Mouse (Mus musculus): ENCODE results near the gene Idi2. TPM values are rescaled to one million over a fixed set of nuclear protein-coding genes. Genes with fewer than 3 reads are reported as not detected.
"Not testable (repeated sequence)": the region's sequence is repeated elsewhere in the genome, so short reads cannot be mapped to it uniquely, and the experiment has no call there.

Idi2 gene
- total and polyA plus RNA-seq, 3 experiments, result 0.04 to 1.4 (median 1.1) TPM

DNA sequence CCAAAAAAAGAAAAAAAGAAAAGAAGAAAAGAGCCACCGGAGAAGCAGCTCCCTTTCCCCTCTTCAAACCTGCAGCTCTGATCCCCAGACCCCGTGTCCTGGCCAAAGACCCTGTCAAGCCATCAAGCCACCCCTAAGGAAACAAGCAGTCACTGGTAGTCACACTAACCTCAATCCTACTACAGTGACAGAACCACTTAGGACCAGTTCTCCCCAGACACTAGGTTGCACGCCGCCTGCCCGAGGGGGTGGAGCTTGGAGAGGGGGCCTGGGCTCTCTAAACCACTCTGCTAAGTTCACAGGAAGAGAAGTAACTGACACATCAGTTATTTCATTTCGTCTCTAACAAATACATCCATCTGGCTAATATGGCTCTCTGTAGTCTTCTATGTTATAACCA is 39.6 kb downstream of the Idi2 start:
- peaks cover 57% of the 10 kb centered on the region for H3K4me1 ChIP-seq (ENCODE audit: insufficient read depth, low read depth, low read length)
- peaks cover 62% of the 10 kb centered on the region for H3K36me3 ChIP-seq (replicated peaks)
- DNase-seq (ENCODE audit: low spot score), result peak; percentile 14
- no peaks in the 10 kb centered on the region for H3K27me3 ChIP-seq (ENCODE audit: insufficient read depth, low read length)
- H3K9me3 ChIP-seq (replicated peaks), result no peaks in the 10 kb centered on the region
- TF ChIP-seq GATA1 (IDR thresholded peaks at IDR 0.05; ENCODE audit: borderline replicate concordance, low read length) (no peak), TAL1 (conservative IDR thresholded peaks at IDR 0.05; ENCODE audit: low read depth, low read length) (no peak), CTCF (IDR thresholded peaks at IDR 0.05; ENCODE audit: low read depth, low read length) (no peak), GATA2 (IDR thresholded peaks at IDR 0.05; ENCODE audit: borderline replicate concordance, low read depth, low read length) (no peak), POLR2AphosphoS5 (IDR thresholded peaks at IDR 0.05; ENCODE audit: insufficient replicate concordance, low read depth, low read length) (no peak)
- no peak for ATAC-seq (ENCODE audit: extremely low read depth, insufficient number of reproducible peaks, low FRiP score, poor library complexity, severe bottlenecking)
- no peak overlapping the region; the same call in 1 of the 2 replicates for H3K4me3 ChIP-seq (ENCODE audit: low read depth, low read length)

DNA sequence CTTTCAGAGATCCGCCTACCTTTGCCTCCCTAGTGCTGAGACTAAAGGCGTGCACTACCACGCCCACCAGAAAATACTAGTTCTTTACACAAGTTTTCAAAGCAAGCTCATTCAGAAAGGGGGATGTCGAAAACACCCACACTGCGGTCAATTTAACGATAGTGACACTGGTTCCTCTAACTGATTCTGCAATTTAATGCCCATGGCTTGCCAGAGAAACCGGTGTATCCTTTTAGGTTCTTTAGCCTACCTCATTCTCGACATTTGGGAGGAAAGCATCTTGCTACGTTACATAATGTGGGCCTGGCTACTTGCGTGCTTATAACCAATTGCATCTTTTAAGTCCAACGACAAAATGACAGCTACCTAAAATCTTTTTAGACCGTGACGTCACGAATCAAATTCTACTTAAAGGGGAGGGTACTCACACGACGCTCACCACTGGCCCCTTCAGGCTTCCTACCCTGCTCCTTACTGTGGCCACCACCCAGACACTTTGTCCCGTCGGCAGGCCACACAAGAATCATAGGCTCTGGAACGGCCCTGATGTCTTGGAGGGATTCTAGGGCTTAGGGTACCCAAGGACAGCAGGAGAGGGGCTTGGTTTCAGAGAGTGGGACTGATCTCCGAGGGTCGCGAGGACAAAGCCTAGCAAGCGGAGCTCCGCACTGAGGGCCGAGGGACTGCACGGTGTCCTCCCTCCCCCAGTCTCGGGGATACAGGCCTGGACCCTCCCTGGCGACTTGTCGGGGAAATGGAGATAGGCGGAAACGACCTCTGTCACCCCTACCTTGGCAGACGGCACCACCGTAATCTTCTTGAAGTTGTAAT is 42.7 kb downstream of the Idi2 start:
- Histone ChIP-seq H3K4me3 (ENCODE audit: low read depth, low read length) (peak overlapping the region; percentile 96), H3K9me3 (replicated peaks) (no peaks in the 10 kb centered on the region), H3K4me1 (ENCODE audit: insufficient read depth, low read depth, low read length) (peaks cover 49% of the 10 kb centered on the region), H3K36me3 (replicated peaks) (peaks cover 30% of the 10 kb centered on the region), H3K27me3 (ENCODE audit: insufficient read depth, low read length) (no peaks in the 10 kb centered on the region)
- no peak for ATAC-seq (ENCODE audit: extremely low read depth, insufficient number of reproducible peaks, low FRiP score, poor library complexity, severe bottlenecking)
- DNase-seq (ENCODE audit: low spot score), result peak; percentile 12
- TF ChIP-seq GATA2 (IDR thresholded peaks at IDR 0.05; ENCODE audit: borderline replicate concordance, low read depth, low read length), result no peak
- no peak for TF ChIP-seq GATA1 (IDR thresholded peaks at IDR 0.05; ENCODE audit: borderline replicate concordance, low read length)
- TF ChIP-seq CTCF (IDR thresholded peaks at IDR 0.05; ENCODE audit: low read depth, low read length), result no peak

DNA sequence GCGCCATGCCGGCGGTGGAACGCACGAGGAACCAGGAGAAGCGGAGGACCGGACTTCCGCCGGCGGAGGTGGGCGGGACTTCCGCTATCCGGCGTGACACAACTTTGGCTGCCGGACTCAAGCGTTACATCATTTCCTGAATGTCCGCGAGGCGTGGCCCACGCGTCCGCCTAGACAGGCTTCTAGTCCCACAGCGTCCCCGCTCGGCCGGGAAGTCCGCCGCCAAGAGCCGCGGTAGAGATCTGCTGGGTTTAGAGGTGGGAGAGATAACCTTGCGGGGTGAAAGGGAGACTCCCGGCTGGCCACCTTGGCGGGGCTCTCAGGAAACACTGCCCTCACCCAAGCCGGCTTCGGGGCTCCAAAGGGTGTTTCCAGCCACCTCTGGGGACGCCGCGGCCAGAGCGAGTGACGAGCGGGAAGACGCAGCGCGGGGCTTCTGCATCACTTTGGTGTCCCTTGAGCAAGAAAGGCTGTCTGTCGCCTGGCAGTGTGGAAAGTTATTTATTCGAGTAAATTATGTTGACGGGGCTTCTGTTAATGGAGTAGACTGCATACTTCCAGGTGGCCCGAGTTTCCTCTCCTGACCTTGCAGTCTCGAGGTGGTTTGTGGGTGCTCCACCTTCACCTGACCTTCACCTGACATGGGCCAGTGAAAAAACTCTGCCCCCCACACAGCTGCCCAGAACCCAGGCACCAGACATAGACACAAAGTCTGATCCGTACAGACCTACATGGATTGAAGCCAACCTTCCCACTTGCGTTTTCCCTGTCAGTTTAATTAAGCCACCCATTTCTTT is 43.5 kb downstream of the Idi2 start, which contains the start of gene Gtpbp4:
Gene Gtpbp4 (minus strand): TSS at position 94 of the 797 bp plus-strand sequence.
- H3K4me3 ChIP-seq (ENCODE audit: low read depth, low read length), result peak within 1 kb of the TSS; percentile 96
- H3K27me3 ChIP-seq (ENCODE audit: insufficient read depth, low read length), result no peaks in the 10 kb centered on the region
- peaks cover 22% of the 10 kb centered on the region for H3K36me3 ChIP-seq (replicated peaks)
- peaks cover 43% of the 10 kb centered on the region for H3K4me1 ChIP-seq (ENCODE audit: insufficient read depth, low read depth, low read length)
- H3K9me3 ChIP-seq (replicated peaks), result no peaks in the 10 kb centered on the region
- TF ChIP-seq GATA2 (IDR thresholded peaks at IDR 0.05; ENCODE audit: borderline replicate concordance, low read depth, low read length), result no peak
- no peak for TF ChIP-seq TAL1 (conservative IDR thresholded peaks at IDR 0.05; ENCODE audit: low read depth, low read length)
- no peak for TF ChIP-seq GATA1 (IDR thresholded peaks at IDR 0.05; ENCODE audit: borderline replicate concordance, low read length)
- no peak for TF ChIP-seq CTCF (IDR thresholded peaks at IDR 0.05; ENCODE audit: low read depth, low read length)
- no peak for TF ChIP-seq POLR2AphosphoS5 (IDR thresholded peaks at IDR 0.05; ENCODE audit: insufficient replicate concordance, low read depth, low read length)
- ATAC-seq (ENCODE audit: extremely low read depth, insufficient number of reproducible peaks, low FRiP score, poor library complexity, severe bottlenecking) (peak; percentile 96), DNase-seq (ENCODE audit: low spot score) (peak; percentile 80)

DNA sequence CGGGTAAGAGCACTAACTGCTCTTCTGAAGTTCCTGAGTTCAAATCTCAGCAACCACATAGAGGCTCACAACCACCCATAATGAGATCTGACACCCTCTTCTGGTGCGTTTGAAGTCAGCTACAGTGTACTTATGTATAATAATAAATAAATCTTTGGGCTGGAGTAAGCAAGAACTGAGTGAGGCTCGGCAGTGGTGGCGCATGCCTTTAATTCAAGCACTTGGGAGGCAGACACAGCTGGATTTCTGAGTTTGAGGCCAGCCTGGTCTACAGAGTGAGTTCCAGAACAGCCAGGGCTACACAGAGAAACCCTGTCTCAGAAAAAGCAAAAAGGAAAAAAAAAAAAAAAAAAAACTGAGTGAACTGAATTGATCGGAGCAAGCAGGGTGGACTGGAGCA is 44.6 kb downstream of the Idi2 start:
- not testable (repeated sequence) for H3K27me3 ChIP-seq (ENCODE audit: insufficient read depth, low read length); H3K4me3 ChIP-seq (ENCODE audit: low read depth, low read length); ATAC-seq (ENCODE audit: extremely low read depth, insufficient number of reproducible peaks, low FRiP score, poor library complexity, severe bottlenecking); H3K9me3 ChIP-seq (replicated peaks); DNase-seq (ENCODE audit: low spot score)
- Histone ChIP-seq H3K4me1 (ENCODE audit: insufficient read depth, low read depth, low read length) (peaks cover 42% of the 10 kb centered on the region), H3K36me3 (replicated peaks) (peaks cover 12% of the 10 kb centered on the region)

DNA sequence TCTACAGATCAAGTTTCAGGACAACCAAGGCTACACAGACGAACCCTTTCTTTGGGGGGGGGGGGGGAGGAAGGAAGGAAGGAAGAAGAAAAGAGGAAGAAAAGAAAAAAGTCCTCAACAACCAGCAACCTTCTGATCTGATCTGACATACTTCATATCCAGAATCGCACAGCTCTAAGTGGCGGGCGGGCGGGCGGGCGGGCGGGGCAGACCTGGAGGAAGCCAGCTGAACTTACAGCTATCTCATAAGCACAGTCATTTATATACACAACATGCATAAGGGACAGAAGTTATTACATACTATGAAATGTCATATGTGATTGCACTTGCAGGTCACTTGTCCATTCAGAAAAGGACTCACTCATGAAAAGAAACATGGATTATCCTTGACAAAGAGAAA is 46.8 kb downstream of the Idi2 start:
- no peak for ATAC-seq (ENCODE audit: extremely low read depth, insufficient number of reproducible peaks, low FRiP score, poor library complexity, severe bottlenecking)
- no peaks in the 10 kb centered on the region for H3K27me3 ChIP-seq (ENCODE audit: insufficient read depth, low read length)
- peaks cover 24% of the 10 kb centered on the region for H3K4me1 ChIP-seq (ENCODE audit: insufficient read depth, low read depth, low read length)

DNA sequence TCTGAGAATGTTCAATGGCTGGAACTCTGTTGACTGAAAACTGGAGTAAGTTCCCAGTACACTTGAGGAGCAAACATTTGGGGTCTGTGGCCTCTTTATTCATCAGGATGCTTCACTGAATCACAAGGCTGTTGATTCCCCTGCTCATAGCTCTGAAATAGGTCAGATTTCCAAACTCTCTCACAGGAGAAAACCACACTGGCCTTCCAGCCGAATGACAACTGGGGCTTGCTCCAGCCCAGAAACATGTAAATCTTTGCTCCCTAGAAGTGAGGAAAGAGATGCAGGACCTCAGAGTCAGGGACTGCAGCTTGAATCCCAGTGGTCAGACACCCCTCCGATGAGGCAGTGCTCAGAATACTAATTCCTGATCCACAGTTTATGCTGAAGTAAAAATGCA is 50.6 kb downstream of the Idi2 start:
- no peaks in the 10 kb centered on the region for H3K9me3 ChIP-seq (replicated peaks)
- ATAC-seq (ENCODE audit: extremely low read depth, insufficient number of reproducible peaks, low FRiP score, poor library complexity, severe bottlenecking) (no peak), DNase-seq (ENCODE audit: low spot score) (no peak)
- no peak overlapping the region for H3K4me3 ChIP-seq (ENCODE audit: low read depth, low read length)
- H3K27me3 ChIP-seq (ENCODE audit: insufficient read depth, low read length), result no peaks in the 10 kb centered on the region
- no peaks in the 10 kb centered on the region for H3K36me3 ChIP-seq (replicated peaks)
- TF ChIP-seq POLR2AphosphoS5 (IDR thresholded peaks at IDR 0.05; ENCODE audit: insufficient replicate concordance, low read depth, low read length) (no peak), TAL1 (conservative IDR thresholded peaks at IDR 0.05; ENCODE audit: low read depth, low read length) (no peak), GATA2 (IDR thresholded peaks at IDR 0.05; ENCODE audit: borderline replicate concordance, low read depth, low read length) (no peak), CTCF (IDR thresholded peaks at IDR 0.05; ENCODE audit: low read depth, low read length) (no peak), GATA1 (IDR thresholded peaks at IDR 0.05; ENCODE audit: borderline replicate concordance, low read length) (no peak)
- H3K4me1 ChIP-seq (ENCODE audit: insufficient read depth, low read depth, low read length), result peaks cover 12% of the 10 kb centered on the region

More for the DNA sequence above, 46.8 kb downstream of the Idi2 start:
- Histone ChIP-seq H3K9me3 (replicated peaks) (no peaks in the 10 kb centered on the region), H3K36me3 (replicated peaks) (no peaks in the 10 kb centered on the region), H3K4me3 (ENCODE audit: low read depth, low read length) (no peak overlapping the region)
- TF ChIP-seq TAL1 (conservative IDR thresholded peaks at IDR 0.05; ENCODE audit: low read depth, low read length), result no peak
- TF ChIP-seq CTCF (IDR thresholded peaks at IDR 0.05; ENCODE audit: low read depth, low read length), result no peak
- no peak for TF ChIP-seq GATA1 (IDR thresholded peaks at IDR 0.05; ENCODE audit: borderline replicate concordance, low read length)
- TF ChIP-seq POLR2AphosphoS5 (IDR thresholded peaks at IDR 0.05; ENCODE audit: insufficient replicate concordance, low read depth, low read length), result no peak
- no peak for TF ChIP-seq GATA2 (IDR thresholded peaks at IDR 0.05; ENCODE audit: borderline replicate concordance, low read depth, low read length)
- peak; percentile 32 for DNase-seq (ENCODE audit: low spot score)

Other genes starting within 250 kb of the Idi2 start
- 48.5 and 48.6 TPM in 2 replicates for gene Wdr37, start 81.0 kb upstream of the Idi2 start, total RNA-seq (2014; fragmentation: Nextera tagmentation)
- gene Wdr37, start 81.0 kb upstream of the Idi2 start, total RNA-seq (2017), result 45.1 and 55.5 TPM in 2 replicates
- gene Wdr37, start 81.0 kb upstream of the Idi2 start, polyA plus RNA-seq (2012), result 3.9 and 12.2 TPM in 2 replicates
- 575 and 668 TPM in 2 replicates for gene Idi1, start 67.4 kb upstream of the Idi2 start, total RNA-seq (2014; fragmentation: Nextera tagmentation)
- gene Idi1, start 67.4 kb upstream of the Idi2 start, total RNA-seq (2017), result 871 and 936 TPM in 2 replicates
- gene Idi1, start 67.4 kb upstream of the Idi2 start, polyA plus RNA-seq (2012), result 24.5 and 27.6 TPM in 2 replicates
- 1.5 and 2.6 TPM in 2 replicates for gene Gm9745, start 4.6 kb upstream of the Idi2 start, total RNA-seq (2014; fragmentation: Nextera tagmentation)
- gene Gm9745, start 4.6 kb upstream of the Idi2 start, total RNA-seq (2017), result not detected in 2 replicates
- gene Gm9745, start 4.6 kb upstream of the Idi2 start, polyA plus RNA-seq (2012), result not detected in 2 replicates
- gene Gtpbp4, start 43.2 kb downstream of the Idi2 start, total RNA-seq (2014; fragmentation: Nextera tagmentation), result 296 and 321 TPM in 2 replicates
- gene Gtpbp4, start 43.2 kb downstream of the Idi2 start, total RNA-seq (2017), result 182 and 214 TPM in 2 replicates
- gene Gtpbp4, start 43.2 kb downstream of the Idi2 start, polyA plus RNA-seq (2012), result 6.8 and 9.5 TPM in 2 replicates
- gene Larp4b, start 141.0 kb downstream of the Idi2 start, total RNA-seq (2014; fragmentation: Nextera tagmentation), result 233 and 246 TPM in 2 replicates
- gene Larp4b, start 141.0 kb downstream of the Idi2 start, total RNA-seq (2017), result 174 and 208 TPM in 2 replicates
- 53.7 and 66.3 TPM in 2 replicates for gene Larp4b, start 141.0 kb downstream of the Idi2 start, polyA plus RNA-seq (2012)